Mouse (Mus musculus): ENCODE results near the gene Frem3.

Gene Frem3

GRCm38 (mm10) chr8:80610549-80611440, at the start of gene Frem3:
Frem3 (plus strand) TSS chr8:80611080.
- no peak for DNase-seq (ENCODE audit: extremely low read depth, low read depth, low spot score)

DNA sequence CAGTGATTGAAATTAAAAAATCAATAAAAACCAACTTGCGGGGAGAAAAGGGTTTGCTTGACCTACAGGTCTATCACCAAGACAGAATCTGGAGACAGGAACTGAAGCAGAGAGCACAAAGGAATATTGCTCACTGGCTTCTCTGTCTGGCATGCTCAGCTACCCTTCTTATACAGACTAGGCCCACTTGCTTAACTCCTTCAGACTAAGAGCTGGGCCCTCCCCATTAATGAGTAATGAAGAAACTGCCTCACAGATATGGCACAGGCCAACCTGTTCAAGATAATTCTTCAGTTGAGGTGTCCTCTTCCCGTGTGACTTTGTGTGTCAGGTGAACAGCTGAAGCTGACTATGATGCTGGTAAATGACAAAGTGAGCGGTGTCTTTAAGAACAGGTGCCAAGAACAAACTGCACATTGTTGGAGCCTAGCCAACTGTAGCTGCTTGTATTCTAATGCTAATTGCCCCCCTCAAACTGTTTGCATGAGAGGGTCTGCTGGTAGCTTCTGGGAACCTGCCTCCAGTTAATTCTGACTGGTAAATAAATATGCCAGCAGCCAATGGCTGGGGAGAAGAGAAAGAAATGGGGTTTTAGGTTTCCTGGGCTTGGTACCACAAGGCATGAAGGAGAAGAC, 46.6 kb upstream of the Frem3 start:
- no peak for DNase-seq (ENCODE audit: extremely low read depth, low read depth, low spot score)

DNA sequence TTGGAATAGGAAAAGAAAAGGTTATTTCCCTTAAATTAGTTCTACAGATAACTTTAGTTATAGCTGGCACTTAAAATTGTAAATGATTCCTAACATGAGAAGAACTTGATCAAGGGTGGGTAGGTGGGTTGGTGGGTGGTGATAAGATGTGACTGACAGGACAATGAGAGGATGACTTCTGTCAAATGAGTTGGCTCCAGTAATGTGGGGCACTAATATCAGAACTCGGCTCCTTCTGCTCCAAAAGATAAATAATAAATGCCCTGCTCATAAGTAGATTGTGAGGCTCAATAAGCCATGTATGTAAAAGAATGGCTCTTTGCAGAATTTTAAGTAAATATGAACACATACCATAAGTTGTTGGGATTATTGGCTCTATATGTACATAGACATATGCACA, 43.4 kb upstream of the Frem3 start:
- no peak for DNase-seq (ENCODE audit: extremely low read depth, low read depth, low spot score)

- no peak for DNase-seq (ENCODE audit: extremely low read depth, low read depth, low spot score)
Measured at GRCm38 (mm10) chr8:80568243-80568995, 42.5 kb upstream of the Frem3 start.

GRCm38 (mm10) chr8:80572417-80573061, 38.3 kb upstream of the Frem3 start:
- no peak for DNase-seq (ENCODE audit: extremely low read depth, low read depth, low spot score)

DNA sequence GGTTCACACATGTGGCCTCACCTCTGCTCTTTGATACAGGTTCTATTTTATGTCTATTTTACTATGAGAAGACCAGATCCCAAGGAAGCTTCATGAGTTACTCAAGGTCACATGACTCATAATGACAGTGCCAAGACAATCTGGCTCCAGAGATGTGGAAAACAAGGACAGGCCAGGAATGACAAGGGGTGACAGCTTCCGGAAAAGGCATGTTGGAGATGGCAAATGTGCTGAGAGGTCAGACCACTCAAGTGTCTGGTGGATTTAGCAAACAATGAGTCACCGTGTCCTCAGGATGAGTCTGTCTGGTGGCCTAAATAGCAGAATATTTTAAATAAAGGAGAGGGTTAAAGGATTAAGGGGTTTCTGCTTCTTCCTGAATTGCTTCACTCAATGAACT, 33.8 kb upstream of the Frem3 start:
- DNase-seq (ENCODE audit: extremely low read depth, low read depth, low spot score) = no peak

- DNase-seq (ENCODE audit: extremely low read depth, low read depth, low spot score) = no peak
Measured at GRCm38 (mm10) chr8:80579038-80579437, 31.8 kb upstream of the Frem3 start.

DNA sequence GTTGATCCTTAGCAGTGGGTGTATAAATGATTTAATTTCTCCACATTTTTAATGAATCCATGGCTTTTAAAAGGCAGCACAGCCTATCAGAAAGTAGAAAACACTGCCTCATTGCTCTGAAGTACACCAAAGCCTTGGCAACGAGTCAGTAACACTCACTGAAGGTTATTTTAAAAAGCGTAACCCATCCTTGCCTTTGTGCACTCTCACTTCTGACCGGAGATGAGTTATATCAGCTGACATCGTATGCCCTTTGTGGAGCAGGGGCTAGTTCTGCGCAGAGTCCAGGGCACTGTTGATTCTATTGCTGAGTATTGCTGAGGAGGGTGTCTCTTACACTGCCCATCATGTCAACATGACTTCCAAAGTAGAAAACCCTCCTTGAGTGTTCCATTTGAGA, 18.3 kb upstream of the Frem3 start:
- DNase-seq (ENCODE audit: extremely low read depth, low read depth, low spot score) = no peak

DNA sequence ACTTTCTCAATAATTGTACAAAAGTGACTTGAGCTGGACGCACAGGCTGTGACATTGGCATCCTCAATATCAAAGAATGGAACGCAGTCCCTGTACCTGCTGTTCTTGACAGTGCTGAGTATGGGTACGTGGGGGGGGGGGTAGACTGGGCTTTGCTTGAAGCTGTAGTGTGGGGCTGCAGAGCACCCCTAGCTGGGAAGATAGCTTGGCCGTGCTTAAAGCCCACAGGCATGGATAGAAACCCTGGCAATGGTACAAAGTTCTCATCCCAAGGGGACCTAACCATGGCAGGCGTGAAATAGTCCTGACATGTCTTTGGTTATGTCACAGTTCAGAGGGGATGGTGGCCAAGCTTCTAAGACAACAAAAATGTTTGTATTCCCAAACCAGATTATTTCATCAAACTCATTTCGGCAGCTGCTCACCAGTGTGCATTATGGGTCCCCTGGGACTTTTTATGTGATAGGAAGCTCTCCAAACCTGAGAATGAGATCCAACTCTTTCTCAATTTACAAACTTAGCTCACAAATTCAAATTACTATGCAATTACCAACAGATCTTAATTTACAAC, 10.2 kb upstream of the Frem3 start:
- DNase-seq (ENCODE audit: extremely low read depth, low read depth, low spot score) = no peak

- DNase-seq (ENCODE audit: extremely low read depth, low read depth, low spot score) = no peak
Measured at GRCm38 (mm10) chr8:80601886-80602285, 9.0 kb upstream of the Frem3 start.

GRCm38 (mm10) chr8:80607082-80607481, 3.8 kb upstream of the Frem3 start:
- no peak for DNase-seq (ENCODE audit: extremely low read depth, low read depth, low spot score)

DNA sequence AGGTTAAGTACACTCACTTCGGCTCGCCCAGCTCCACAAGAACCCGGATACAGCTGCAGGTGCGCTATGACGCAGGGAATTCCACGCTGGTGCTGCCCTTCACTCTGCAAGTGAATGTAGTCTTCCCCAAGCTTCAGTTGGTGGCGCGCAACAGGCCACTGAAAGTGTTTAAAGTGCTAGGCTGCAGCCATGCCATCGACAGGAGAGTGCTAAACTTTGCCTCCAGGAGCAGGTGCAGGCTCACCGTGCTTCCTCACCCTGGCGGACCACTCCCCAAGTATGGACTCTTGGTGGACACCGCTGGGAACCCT, 516 bp downstream of the Frem3 start:
- no peak for DNase-seq (ENCODE audit: extremely low read depth, low read depth, low spot score)

DNA sequence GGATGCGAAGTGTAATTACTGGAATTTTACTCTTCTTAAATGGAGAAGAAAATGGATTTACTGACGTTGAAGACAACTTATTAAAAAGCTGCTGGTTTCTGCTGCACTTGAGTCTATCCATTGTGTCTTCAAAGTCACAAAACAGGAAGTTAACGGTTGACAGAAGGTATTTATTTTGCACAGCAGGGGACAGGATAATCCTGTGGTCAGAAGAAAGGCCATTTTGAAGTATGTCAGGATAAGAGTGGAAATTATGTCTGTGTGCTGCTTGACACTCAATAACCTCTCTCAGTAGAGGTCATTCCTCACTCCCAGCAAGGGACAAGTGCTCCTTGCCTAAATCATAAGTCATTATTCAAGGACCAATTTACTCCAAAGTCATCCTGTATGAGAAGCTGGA, 8.9 kb downstream of the Frem3 start:
- no peak for DNase-seq (ENCODE audit: extremely low read depth, low read depth, low spot score)

DNA sequence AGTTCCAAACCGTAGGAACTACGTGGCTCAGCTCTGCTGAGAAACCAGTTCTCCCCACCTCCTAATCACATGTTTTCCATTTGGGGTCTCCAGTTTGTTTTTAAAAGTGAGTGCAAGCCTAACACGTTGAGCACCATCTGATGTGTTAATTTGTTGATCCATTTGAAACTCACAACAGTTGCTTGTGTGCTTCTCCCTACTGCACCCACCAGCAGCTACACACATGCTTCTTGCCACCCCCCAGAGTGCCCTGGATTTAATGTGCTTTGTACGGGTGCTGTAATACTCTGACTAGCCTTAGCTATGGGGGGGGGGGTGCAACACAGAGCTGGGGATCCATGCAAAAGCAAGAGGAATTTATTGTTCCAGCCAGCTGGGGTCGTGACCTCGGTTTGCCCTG, 36.5 kb downstream of the Frem3 start:
- DNase-seq (ENCODE audit: extremely low read depth, low read depth, low spot score) = no peak

DNA sequence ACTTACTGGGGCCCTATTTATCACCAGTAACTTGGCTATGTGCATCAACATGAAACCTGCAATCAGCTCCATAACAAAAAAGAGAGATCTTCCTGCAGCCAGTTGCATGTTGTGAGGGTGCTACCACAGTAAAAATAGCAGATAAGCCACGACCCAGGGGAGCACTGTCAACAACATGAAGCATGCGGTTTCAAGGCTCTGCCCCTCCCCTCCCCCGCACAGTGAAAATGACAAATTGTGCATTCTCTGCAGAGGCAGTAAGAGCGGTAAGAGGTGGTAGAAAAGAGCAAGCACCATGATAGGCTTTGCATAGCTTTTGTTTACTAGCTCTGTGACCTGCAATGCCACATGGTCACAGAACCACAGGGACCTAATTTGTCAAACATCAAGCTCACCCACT, 46.8 kb downstream of the Frem3 start:
- no peak for DNase-seq (ENCODE audit: extremely low read depth, low read depth, low spot score)

GRCm38 (mm10) chr8:80661055-80661454, 50.2 kb downstream of the Frem3 start:
- no peak for DNase-seq (ENCODE audit: extremely low read depth, low read depth, low spot score)

DNA sequence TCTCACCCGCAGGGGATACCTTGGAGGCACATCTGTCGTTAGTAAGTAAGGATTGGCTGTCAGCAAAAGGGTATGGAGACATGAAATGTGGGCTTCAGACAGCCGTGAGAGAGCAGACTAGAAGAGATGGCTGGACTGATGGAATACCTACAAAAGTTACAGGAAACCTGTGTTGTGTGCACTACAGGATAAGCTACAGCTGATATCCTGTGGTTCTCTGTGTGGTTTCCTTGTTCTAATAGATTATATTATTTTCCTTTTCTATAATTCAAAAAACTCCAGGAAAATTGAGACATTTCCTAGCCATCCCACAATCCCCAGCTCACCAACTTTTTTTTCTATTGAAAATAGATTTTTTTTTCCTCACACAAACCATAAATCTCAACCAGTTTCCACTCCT, 52.6 kb downstream of the Frem3 start:
- no peak for DNase-seq (ENCODE audit: extremely low read depth, low read depth, low spot score)

DNA sequence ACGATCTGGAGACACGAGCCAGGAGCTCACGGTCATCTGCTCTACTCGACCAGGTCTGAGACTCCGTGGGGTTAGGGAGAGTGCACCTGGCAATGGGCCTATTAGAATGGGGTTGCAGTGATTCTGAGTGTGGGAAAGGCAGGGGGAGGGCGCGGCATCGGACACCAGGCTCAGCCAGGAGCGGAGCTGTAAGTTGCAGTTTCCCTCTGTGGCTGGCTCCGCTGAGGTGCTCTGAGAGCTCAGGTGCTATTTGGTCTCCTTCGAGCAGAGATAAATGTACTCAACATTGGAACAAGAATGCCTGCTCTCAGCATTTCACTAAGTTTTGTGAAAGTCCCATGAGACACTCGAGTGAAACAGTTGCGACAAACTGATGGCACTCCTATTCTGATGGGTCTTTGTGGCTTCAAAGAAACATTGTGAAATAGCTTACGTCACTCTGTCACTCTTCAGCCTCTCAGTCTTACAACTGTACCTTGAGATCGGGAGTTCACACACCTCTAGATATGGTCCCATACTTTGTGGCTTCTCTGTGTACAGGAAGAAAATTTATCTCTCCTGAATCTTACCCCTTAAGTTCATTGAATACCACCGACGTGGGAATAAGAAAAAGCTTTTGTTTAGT, 58.5 kb downstream of the Frem3 start:
- no peak for DNase-seq (ENCODE audit: extremely low read depth, low read depth, low spot score)

GRCm38 (mm10) chr8:80682594-80682993, 71.7 kb downstream of the Frem3 start:
- no peak for DNase-seq (ENCODE audit: extremely low read depth, low read depth, low spot score)

DNA sequence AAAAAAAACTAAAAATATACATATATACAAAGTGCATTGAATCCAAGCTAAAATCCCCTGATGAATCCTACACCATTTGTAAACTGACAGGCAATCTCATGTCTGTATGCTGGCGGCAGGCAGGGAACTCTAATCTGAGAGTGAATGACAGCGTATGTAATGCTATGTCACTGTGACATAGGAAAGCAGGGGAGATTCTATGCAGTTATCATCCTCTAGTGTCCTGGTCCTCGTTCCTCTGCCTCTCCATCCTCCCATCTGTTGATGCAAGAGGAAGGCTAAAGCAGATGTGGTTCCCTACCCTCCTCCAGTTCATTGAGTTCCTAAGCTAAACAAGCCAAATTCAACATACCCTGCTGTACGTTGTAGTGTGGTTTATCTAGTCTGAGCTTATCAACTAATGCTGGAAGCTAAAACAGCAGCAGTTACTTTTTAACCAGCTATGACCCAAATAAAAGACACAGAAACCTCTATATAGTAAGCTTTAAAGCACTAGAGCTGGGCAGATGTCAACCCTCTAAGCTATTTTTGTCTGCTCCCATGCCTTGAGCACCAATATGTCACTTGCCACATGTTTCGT, 73.0 kb downstream of the Frem3 start:
- DNase-seq (ENCODE audit: extremely low read depth, low read depth, low spot score) = no peak

Data from fat pad, adult 2 months (tissue).